Mouse (Mus musculus): ENCODE measurements around the gene Nudcd2.

- no peak for TF ChIP-seq POLR2A (IDR thresholded peaks at IDR 0.05; ENCODE audit: low read depth, low read length)
- TF ChIP-seq CTCF (IDR thresholded peaks at IDR 0.05; ENCODE audit: extremely low read depth, insufficient read depth, insufficient read length, insufficient replicate concordance): no peak
These were observed 40.0 kb upstream of the Nudcd2 start for GRCm38 (mm10) chr11:40693366-40693951.

Measured in spleen, adult 2 months (tissue).